Mouse (Mus musculus): Measurements from ENCODE around the gene Tnfrsf1b. TPM values are rescaled to one million over a fixed set of nuclear protein-coding genes. Genes with fewer than 3 reads are reported as not detected.

Gene Tnfrsf1b
- polyA plus RNA-seq, 1 experiment from 2014 or later = 2.3 TPM

- no peaks in the 10 kb centered on the region for H3K9me3 ChIP-seq (replicated peaks; ENCODE audit: control insufficient read depth, low read length)
- no peak for ATAC-seq (replicated peaks; ENCODE audit: insufficient number of reproducible peaks, low FRiP score, low TSS enrichment)
- no peaks in the 10 kb centered on the region for H3K36me3 ChIP-seq (ENCODE audit: control insufficient read depth, insufficient read depth, low read length)
- H3K4me2 ChIP-seq = no peak overlapping the region
- no peak overlapping the region for H3K4me3 ChIP-seq (ENCODE audit: low read depth, low read length)
- H3K27me3 ChIP-seq (ENCODE audit: control insufficient read depth, insufficient read depth, low read length) = peaks cover 38% of the 10 kb centered on the region
- no peak overlapping the region for H3K27ac ChIP-seq (ENCODE audit: low read depth, low read length)
- 0 out of 2 replicates have a peak, but pooled peaks cover 4% of the 10 kb centered on the region for H3K4me1 ChIP-seq (ENCODE audit: control insufficient read depth, insufficient read depth, low read length)
- WGBS (ENCODE audit: insufficient replicate concordance) = 69% methylated on average over 2 of the region's 2 CpGs
- H3K9ac ChIP-seq (ENCODE audit: low read depth, low read length) = no peak overlapping the region
These were observed 886 bp upstream of the Tnfrsf1b start for GRCm38 (mm10) chr4:145247556-145247955.

- no peak for ATAC-seq (replicated peaks; ENCODE audit: insufficient number of reproducible peaks, low FRiP score, low TSS enrichment)
- Histone ChIP-seq H3K9ac (ENCODE audit: low read depth, low read length) (no peak overlapping the region), H3K4me2 (peak overlapping the region; percentile 85), H3K4me3 (ENCODE audit: low read depth, low read length) (peak overlapping the region; percentile 47; the same call in 1 of the 2 replicates), H3K4me1 (ENCODE audit: control insufficient read depth, insufficient read depth, low read length) (0 out of 2 replicates have a peak, but pooled peaks cover 4% of the 10 kb centered on the region), H3K36me3 (ENCODE audit: control insufficient read depth, insufficient read depth, low read length) (no peaks in the 10 kb centered on the region), H3K27me3 (ENCODE audit: control insufficient read depth, insufficient read depth, low read length) (peaks cover 38% of the 10 kb centered on the region), H3K27ac (ENCODE audit: low read depth, low read length) (no peak overlapping the region), H3K9me3 (replicated peaks; ENCODE audit: control insufficient read depth, low read length) (no peaks in the 10 kb centered on the region)
- WGBS (ENCODE audit: insufficient replicate concordance) = 76% methylated on average over 3 of the region's 3 CpGs
These were observed 1.1 kb downstream of the Tnfrsf1b start for GRCm38 (mm10) chr4:145245581-145245980.

- 84% methylated on average over 2 of the region's 2 CpGs for WGBS (ENCODE audit: insufficient replicate concordance)
These were observed 2.0 kb downstream of the Tnfrsf1b start for GRCm38 (mm10) chr4:145244676-145245075.

GRCm38 (mm10) chr4:145242719-145243350, 3.8 kb downstream of the Tnfrsf1b start:
- Histone ChIP-seq H3K4me2 (no peak overlapping the region), H3K9me3 (replicated peaks; ENCODE audit: control insufficient read depth, low read length) (no peaks in the 10 kb centered on the region), H3K4me1 (ENCODE audit: control insufficient read depth, insufficient read depth, low read length) (0 out of 2 replicates have a peak, but pooled peaks cover 4% of the 10 kb centered on the region), H3K36me3 (ENCODE audit: control insufficient read depth, insufficient read depth, low read length) (no peaks in the 10 kb centered on the region), H3K9ac (ENCODE audit: low read depth, low read length) (no peak overlapping the region), H3K27me3 (ENCODE audit: control insufficient read depth, insufficient read depth, low read length) (peaks cover 33% of the 10 kb centered on the region), H3K27ac (ENCODE audit: low read depth, low read length) (no peak overlapping the region), H3K4me3 (ENCODE audit: low read depth, low read length) (no peak overlapping the region)
- 48% methylated on average over 1 of the region's 1 CpGs for WGBS (ENCODE audit: insufficient replicate concordance)
- ATAC-seq (replicated peaks; ENCODE audit: insufficient number of reproducible peaks, low FRiP score, low TSS enrichment) = no peak

More at GRCm38 (mm10) chr4:145244676-145245075, 2.0 kb downstream of the Tnfrsf1b start:
- no peak overlapping the region for H3K4me2 ChIP-seq
- 0 out of 2 replicates have a peak, but pooled peaks cover 4% of the 10 kb centered on the region for H3K4me1 ChIP-seq (ENCODE audit: control insufficient read depth, insufficient read depth, low read length)
- no peak overlapping the region for H3K9ac ChIP-seq (ENCODE audit: low read depth, low read length)
- H3K36me3 ChIP-seq (ENCODE audit: control insufficient read depth, insufficient read depth, low read length) = no peaks in the 10 kb centered on the region
- no peak overlapping the region for H3K4me3 ChIP-seq (ENCODE audit: low read depth, low read length)
- ATAC-seq (replicated peaks; ENCODE audit: insufficient number of reproducible peaks, low FRiP score, low TSS enrichment) = no peak
- no peak overlapping the region for H3K27ac ChIP-seq (ENCODE audit: low read depth, low read length)
- H3K27me3 ChIP-seq (ENCODE audit: control insufficient read depth, insufficient read depth, low read length) = peaks cover 38% of the 10 kb centered on the region
- H3K9me3 ChIP-seq (replicated peaks; ENCODE audit: control insufficient read depth, low read length) = no peaks in the 10 kb centered on the region

GRCm38 (mm10) chr4:145240723-145241231, 5.9 kb downstream of the Tnfrsf1b start:
- H3K27me3 ChIP-seq (ENCODE audit: control insufficient read depth, insufficient read depth, low read length) = peaks cover 18% of the 10 kb centered on the region
- no peak overlapping the region for H3K4me3 ChIP-seq (ENCODE audit: low read depth, low read length)
- no peak overlapping the region for H3K4me2 ChIP-seq
- no peak overlapping the region for H3K9ac ChIP-seq (ENCODE audit: low read depth, low read length)
- ATAC-seq (replicated peaks; ENCODE audit: insufficient number of reproducible peaks, low FRiP score, low TSS enrichment) = no peak
- 69% methylated on average over 4 of the region's 4 CpGs for WGBS (ENCODE audit: insufficient replicate concordance)
- H3K4me1 ChIP-seq (ENCODE audit: control insufficient read depth, insufficient read depth, low read length) = 0 out of 2 replicates have a peak, but pooled peaks cover 2% of the 10 kb centered on the region
- no peaks in the 10 kb centered on the region for H3K9me3 ChIP-seq (replicated peaks; ENCODE audit: control insufficient read depth, low read length)
- H3K36me3 ChIP-seq (ENCODE audit: control insufficient read depth, insufficient read depth, low read length) = no peaks in the 10 kb centered on the region
- H3K27ac ChIP-seq (ENCODE audit: low read depth, low read length) = no peak overlapping the region

GRCm38 (mm10) chr4:145239049-145239830, 7.4 kb downstream of the Tnfrsf1b start:
- no peaks in the 10 kb centered on the region for H3K9me3 ChIP-seq (replicated peaks; ENCODE audit: control insufficient read depth, low read length)
- 45% methylated on average over 4 of the region's 4 CpGs for WGBS (ENCODE audit: insufficient replicate concordance)

GRCm38 (mm10) chr4:145236027-145236426, 10.6 kb downstream of the Tnfrsf1b start:
- Histone ChIP-seq H3K4me1 (ENCODE audit: control insufficient read depth, insufficient read depth, low read length) (no peaks in the 10 kb centered on the region; the same call in 1 of the 2 replicates), H3K36me3 (ENCODE audit: control insufficient read depth, insufficient read depth, low read length) (no peaks in the 10 kb centered on the region), H3K27me3 (ENCODE audit: control insufficient read depth, insufficient read depth, low read length) (peaks cover 2% of the 10 kb centered on the region; the same call in 1 of the 2 replicates), H3K9ac (ENCODE audit: low read depth, low read length) (no peak overlapping the region), H3K4me3 (ENCODE audit: low read depth, low read length) (no peak overlapping the region), H3K9me3 (replicated peaks; ENCODE audit: control insufficient read depth, low read length) (no peaks in the 10 kb centered on the region), H3K27ac (ENCODE audit: low read depth, low read length) (no peak overlapping the region), H3K4me2 (no peak overlapping the region)
- no peak for ATAC-seq (replicated peaks; ENCODE audit: insufficient number of reproducible peaks, low FRiP score, low TSS enrichment)
- WGBS (ENCODE audit: insufficient replicate concordance) = 86% methylated on average over 7 of the region's 7 CpGs

More at GRCm38 (mm10) chr4:145239049-145239830, 7.4 kb downstream of the Tnfrsf1b start:
- Histone ChIP-seq H3K4me2 (no peak overlapping the region), H3K36me3 (ENCODE audit: control insufficient read depth, insufficient read depth, low read length) (no peaks in the 10 kb centered on the region), H3K9ac (ENCODE audit: low read depth, low read length) (no peak overlapping the region), H3K27me3 (ENCODE audit: control insufficient read depth, insufficient read depth, low read length) (peaks cover 4% of the 10 kb centered on the region), H3K4me1 (ENCODE audit: control insufficient read depth, insufficient read depth, low read length) (no peaks in the 10 kb centered on the region), H3K27ac (ENCODE audit: low read depth, low read length) (peak overlapping the region; percentile 64), H3K4me3 (ENCODE audit: low read depth, low read length) (no peak overlapping the region)
- ATAC-seq (replicated peaks; ENCODE audit: insufficient number of reproducible peaks, low FRiP score, low TSS enrichment) = peak; percentile 64; the same call in 1 of the 2 replicates

- Histone ChIP-seq H3K27me3 (ENCODE audit: control insufficient read depth, insufficient read depth, low read length) (peaks cover 2% of the 10 kb centered on the region; the same call in 1 of the 2 replicates), H3K4me2 (no peak overlapping the region), H3K4me1 (ENCODE audit: control insufficient read depth, insufficient read depth, low read length) (no peaks in the 10 kb centered on the region; the same call in 1 of the 2 replicates), H3K27ac (ENCODE audit: low read depth, low read length) (no peak overlapping the region), H3K9ac (ENCODE audit: low read depth, low read length) (no peak overlapping the region), H3K9me3 (replicated peaks; ENCODE audit: control insufficient read depth, low read length) (no peaks in the 10 kb centered on the region), H3K4me3 (ENCODE audit: low read depth, low read length) (no peak overlapping the region), H3K36me3 (ENCODE audit: control insufficient read depth, insufficient read depth, low read length) (no peaks in the 10 kb centered on the region)
- 59% methylated on average over 3 of the region's 3 CpGs for WGBS (ENCODE audit: insufficient replicate concordance)
- ATAC-seq (replicated peaks; ENCODE audit: insufficient number of reproducible peaks, low FRiP score, low TSS enrichment) = no peak
These were observed 13.0 kb downstream of the Tnfrsf1b start for GRCm38 (mm10) chr4:145233487-145234228.
